Mouse (Mus musculus) forebrain, embryonic 15.5 days (tissue): Measurements from ENCODE around the gene Blm. TPM values are rescaled to one million over a fixed set of nuclear protein-coding genes. Genes with fewer than 3 reads are reported as not detected.

Source experiments
- ATAC-seq: fragments of 200-750 bp; cut with Nextera tagmentation; replicated peaks from 2 replicates; pipeline ENCODE4 v1.8.0; 2017; ENCODE audit warnings: mild to moderate bottlenecking, moderate TSS enrichment, moderate library complexity
- H3K27ac ChIP-seq: fragments of 300-500 bp; sonication (generic); replicated peaks from 2 replicates; pipeline ENCODE4 v1.5.1; 2015; ENCODE audit warnings: mild to moderate bottlenecking, inconsistent platforms
- H3K27me3 ChIP-seq: fragments of 300-500 bp; sonication (generic); 2 replicates; pipeline ENCODE4 v1.6.1; 2015; ENCODE audit warnings: inconsistent platforms
- H3K36me3 ChIP-seq: fragments of 300-500 bp; sonication (generic); 2 replicates; pipeline ENCODE4 v1.6.1; 2015; ENCODE audit warnings: mild to moderate bottlenecking, inconsistent platforms
- H3K4me1 ChIP-seq: fragments of 300-500 bp; sonication (generic); 2 replicates; pipeline ENCODE4 v1.6.1; 2015; ENCODE audit warnings: inconsistent platforms
- H3K4me2 ChIP-seq: fragments of 300-500 bp; sonication (generic); replicated peaks from 2 replicates; pipeline ENCODE4 v1.6.1; 2015; ENCODE audit warnings: mild to moderate bottlenecking, inconsistent platforms
- H3K4me3 ChIP-seq: fragments of 300-500 bp; sonication (generic); 2 replicates; pipeline ENCODE4 v1.5.1; 2015; ENCODE audit warnings: mild to moderate bottlenecking, inconsistent platforms
- H3K9ac ChIP-seq: fragments of 300-500 bp; sonication (generic); replicated peaks from 2 replicates; pipeline ENCODE4 v1.6.1; 2015; ENCODE audit warnings: mild to moderate bottlenecking, inconsistent platforms
- H3K9me3 ChIP-seq: fragments of 300-500 bp; sonication (generic); 2 replicates; pipeline ENCODE4 v1.6.1; 2016; ENCODE audit warnings: inconsistent platforms
- WGBS: fragments of 180-500 bp; shearing (Covaris S2); methylation state at CpG from one replicate; pipeline ENCODE4 v1.1.7; 2015; ENCODE audit warnings: mixed read lengths; 5-methylcytosine and 5-hydroxymethylcytosine counted together
- polyA plus RNA-seq: library from polyadenylated mRNA; unstranded; fragments of >200 nt; fragmentation: Nextera tagmentation; extraction: Ambion mirVana; gene quantifications from 2 replicates; pipeline ENCODE4 v1.2.1, GENCODE M21; 2015

Gene Blm
- polyA plus RNA-seq, 1 experiment from 2014 or later = 14.5 TPM

- Histone ChIP-seq H3K27me3 (no peaks in the 10 kb centered on the region), H3K4me2 (no peak overlapping the region), H3K36me3 (no peaks in the 10 kb centered on the region), H3K9ac (no peak overlapping the region), H3K27ac (no peak overlapping the region), H3K4me1 (no peaks in the 10 kb centered on the region), H3K9me3 (no peaks in the 10 kb centered on the region), H3K4me3 (no peak overlapping the region)
- 78% methylated on average over 9 of the region's 9 CpGs for WGBS
- ATAC-seq = no peak
Measured at GRCm38 (mm10) chr7:80410380-80410779, 124.5 kb downstream of the Blm start.

DNA sequence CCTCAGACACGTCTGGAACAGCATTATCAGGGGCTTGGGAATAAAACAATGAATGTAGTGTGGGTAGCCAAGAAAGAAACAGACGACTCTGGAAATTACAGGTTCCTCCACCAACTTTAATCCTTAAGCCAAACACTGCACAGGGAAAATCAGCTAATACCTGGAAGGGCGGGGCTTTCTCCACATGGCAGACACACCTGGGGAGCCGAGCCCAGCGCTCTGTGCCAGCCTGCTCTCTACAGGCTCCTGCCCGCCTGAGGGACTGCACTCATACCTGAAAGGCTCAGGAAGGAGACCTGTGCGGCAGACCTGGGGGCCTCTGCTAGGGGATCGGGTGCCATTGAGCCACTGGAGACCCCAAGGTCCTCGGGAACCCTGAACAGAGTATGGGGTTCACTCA lies 127.2 kb downstream of the Blm start:
- Histone ChIP-seq H3K4me2 (no peak overlapping the region), H3K9ac (no peak overlapping the region), H3K4me1 (peaks cover 14% of the 10 kb centered on the region), H3K4me3 (no peak overlapping the region), H3K9me3 (no peaks in the 10 kb centered on the region), H3K27ac (no peak overlapping the region), H3K36me3 (no peaks in the 10 kb centered on the region), H3K27me3 (no peaks in the 10 kb centered on the region)
- ATAC-seq = no peak
- 79% methylated on average over 9 of the region's 9 CpGs for WGBS

DNA sequence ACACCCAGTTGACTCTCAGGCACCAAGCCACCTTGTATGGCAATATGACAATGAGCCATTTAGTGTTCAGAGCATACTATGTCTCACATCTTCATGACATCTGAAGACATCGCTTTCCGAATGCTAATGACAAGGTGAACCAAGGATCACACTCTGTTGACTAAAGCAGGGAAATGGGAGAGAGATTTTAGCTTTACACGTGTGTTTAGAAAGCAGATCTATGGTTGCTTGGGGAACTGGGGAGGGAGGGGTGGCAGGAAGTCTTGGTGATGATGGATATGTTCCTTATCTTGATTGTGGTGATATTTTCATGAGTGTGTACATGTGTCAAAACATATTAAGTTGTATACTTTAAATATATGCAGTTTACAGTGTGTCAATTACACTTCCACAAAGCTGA lies 128.7 kb downstream of the Blm start:
- H3K4me3 ChIP-seq = no peak overlapping the region
- no peak overlapping the region for H3K4me2 ChIP-seq
- H3K9me3 ChIP-seq = no peaks in the 10 kb centered on the region
- H3K27me3 ChIP-seq = no peaks in the 10 kb centered on the region
- H3K9ac ChIP-seq = no peak overlapping the region
- H3K36me3 ChIP-seq = no peaks in the 10 kb centered on the region
- H3K27ac ChIP-seq = no peak overlapping the region
- WGBS = 93% methylated on average over 3 of the region's 3 CpGs
- no peak for ATAC-seq
- peaks cover 22% of the 10 kb centered on the region for H3K4me1 ChIP-seq

- WGBS = 82% methylated on average over 9 of the region's 9 CpGs
- H3K4me2 ChIP-seq = no peak within 1 kb of the TSS
- ATAC-seq = no peak
Measured at GRCm38 (mm10) chr7:80405188-80405695, 129.7 kb downstream of the Blm start, which contains the start of gene Furin. Gene Furin (minus strand): TSS chr7:80405436.

More at GRCm38 (mm10) chr7:80405188-80405695, 129.7 kb downstream of the Blm start, which contains the start of gene Furin:
- Histone ChIP-seq H3K9ac (no peak within 1 kb of the TSS), H3K9me3 (no peaks in the 10 kb centered on the region), H3K36me3 (no peaks in the 10 kb centered on the region), H3K4me1 (peaks cover 31% of the 10 kb centered on the region), H3K4me3 (no peak within 1 kb of the TSS), H3K27ac (0 out of 2 replicates have a peak within 1 kb of the TSS, but pooled peaks have one; percentile 78), H3K27me3 (no peaks in the 10 kb centered on the region)

Other genes with a start within 250 kb of the Blm start
- 91.2 and 94.4 TPM in 2 replicates for gene Prc1, start 240.7 kb downstream of the Blm start, polyA plus RNA-seq
- 13.5 and 14.6 TPM in 2 replicates for gene Rccd1, start 210.7 kb downstream of the Blm start, polyA plus RNA-seq
- gene Unc45a, start 194.1 kb downstream of the Blm start, polyA plus RNA-seq = 48.2 and 54.3 TPM in 2 replicates
- 23.0 and 25.4 TPM in 2 replicates for gene Hddc3, start 192.0 kb downstream of the Blm start, polyA plus RNA-seq
- 19.2 and 20.3 TPM in 2 replicates for gene Man2a2, start 163.7 kb downstream of the Blm start, polyA plus RNA-seq
- gene Fes, start 147.2 kb downstream of the Blm start, polyA plus RNA-seq = 2.6 and 3.3 TPM in 2 replicates
- gene Furin, start 129.7 kb downstream of the Blm start, polyA plus RNA-seq = 4.8 and 4.9 TPM in 2 replicates
- 17.0 and 20.9 TPM in 2 replicates for gene Crtc3, start 153.8 kb upstream of the Blm start, polyA plus RNA-seq